Mouse (Mus musculus): ENCODE measurements around the gene Paqr9. TPM values are rescaled to one million over a fixed set of nuclear protein-coding genes. Genes with fewer than 3 reads are reported as not detected.

Gene Paqr9
- polyA plus RNA-seq, 1 experiment, result 58.7 TPM

GRCm38 (mm10) chr9:95533817-95534216, 25.6 kb upstream of the Paqr9 start:
- H3K4me1 ChIP-seq (ENCODE audit: control insufficient read depth, insufficient read depth, low read length), result no peaks in the 10 kb centered on the region
- H3K27ac ChIP-seq (ENCODE audit: control insufficient read depth, insufficient read depth, low read depth, low read length), result no peak overlapping the region
- TF ChIP-seq CTCF (IDR thresholded peaks at IDR 0.05; ENCODE audit: control insufficient read depth, insufficient read depth, insufficient replicate concordance, low read depth, low read length) (no peak), POLR2A (IDR thresholded peaks at IDR 0.05; ENCODE audit: control insufficient read depth, low read depth, low read length) (no peak)
- H3K27me3 ChIP-seq (ENCODE audit: control insufficient read depth, insufficient read depth, low read length), result no peaks in the 10 kb centered on the region
- H3K36me3 ChIP-seq (ENCODE audit: control insufficient read depth, insufficient read depth, low read length), result no peaks in the 10 kb centered on the region
- no peak overlapping the region for H3K4me3 ChIP-seq (ENCODE audit: control insufficient read depth, low read depth, low read length)

GRCm38 (mm10) chr9:95539176-95539800, 20.2 kb upstream of the Paqr9 start:
- Histone ChIP-seq H3K4me1 (ENCODE audit: control insufficient read depth, insufficient read depth, low read length) (no peaks in the 10 kb centered on the region), H3K27me3 (ENCODE audit: control insufficient read depth, insufficient read depth, low read length) (no peaks in the 10 kb centered on the region), H3K27ac (ENCODE audit: control insufficient read depth, insufficient read depth, low read depth, low read length) (no peak overlapping the region), H3K36me3 (ENCODE audit: control insufficient read depth, insufficient read depth, low read length) (no peaks in the 10 kb centered on the region), H3K4me3 (ENCODE audit: control insufficient read depth, low read depth, low read length) (no peak overlapping the region)
- no peak for TF ChIP-seq POLR2A (IDR thresholded peaks at IDR 0.05; ENCODE audit: control insufficient read depth, low read depth, low read length)
- no peak for TF ChIP-seq CTCF (IDR thresholded peaks at IDR 0.05; ENCODE audit: control insufficient read depth, insufficient read depth, insufficient replicate concordance, low read depth, low read length)

- no peak overlapping the region for H3K27ac ChIP-seq (ENCODE audit: control insufficient read depth, insufficient read depth, low read depth, low read length)
- H3K4me1 ChIP-seq (ENCODE audit: control insufficient read depth, insufficient read depth, low read length), result no peaks in the 10 kb centered on the region
- H3K36me3 ChIP-seq (ENCODE audit: control insufficient read depth, insufficient read depth, low read length), result no peaks in the 10 kb centered on the region
- peak; percentile 83; the same call in 1 of the 2 replicates for TF ChIP-seq CTCF (IDR thresholded peaks at IDR 0.05; ENCODE audit: control insufficient read depth, insufficient read depth, insufficient replicate concordance, low read depth, low read length)
- TF ChIP-seq POLR2A (IDR thresholded peaks at IDR 0.05; ENCODE audit: control insufficient read depth, low read depth, low read length), result no peak
- no peak overlapping the region for H3K4me3 ChIP-seq (ENCODE audit: control insufficient read depth, low read depth, low read length)
- no peaks in the 10 kb centered on the region for H3K27me3 ChIP-seq (ENCODE audit: control insufficient read depth, insufficient read depth, low read length)
Measured at GRCm38 (mm10) chr9:95540487-95540886, 19.0 kb upstream of the Paqr9 start.

- Histone ChIP-seq H3K27ac (ENCODE audit: control insufficient read depth, insufficient read depth, low read depth, low read length) (no peak overlapping the region), H3K27me3 (ENCODE audit: control insufficient read depth, insufficient read depth, low read length) (no peaks in the 10 kb centered on the region), H3K4me1 (ENCODE audit: control insufficient read depth, insufficient read depth, low read length) (no peaks in the 10 kb centered on the region), H3K4me3 (ENCODE audit: control insufficient read depth, low read depth, low read length) (no peak overlapping the region), H3K36me3 (ENCODE audit: control insufficient read depth, insufficient read depth, low read length) (no peaks in the 10 kb centered on the region)
- TF ChIP-seq POLR2A (IDR thresholded peaks at IDR 0.05; ENCODE audit: control insufficient read depth, low read depth, low read length), result no peak
- no peak for TF ChIP-seq CTCF (IDR thresholded peaks at IDR 0.05; ENCODE audit: control insufficient read depth, insufficient read depth, insufficient replicate concordance, low read depth, low read length)
Measured at GRCm38 (mm10) chr9:95541208-95541607, 18.2 kb upstream of the Paqr9 start.

DNA sequence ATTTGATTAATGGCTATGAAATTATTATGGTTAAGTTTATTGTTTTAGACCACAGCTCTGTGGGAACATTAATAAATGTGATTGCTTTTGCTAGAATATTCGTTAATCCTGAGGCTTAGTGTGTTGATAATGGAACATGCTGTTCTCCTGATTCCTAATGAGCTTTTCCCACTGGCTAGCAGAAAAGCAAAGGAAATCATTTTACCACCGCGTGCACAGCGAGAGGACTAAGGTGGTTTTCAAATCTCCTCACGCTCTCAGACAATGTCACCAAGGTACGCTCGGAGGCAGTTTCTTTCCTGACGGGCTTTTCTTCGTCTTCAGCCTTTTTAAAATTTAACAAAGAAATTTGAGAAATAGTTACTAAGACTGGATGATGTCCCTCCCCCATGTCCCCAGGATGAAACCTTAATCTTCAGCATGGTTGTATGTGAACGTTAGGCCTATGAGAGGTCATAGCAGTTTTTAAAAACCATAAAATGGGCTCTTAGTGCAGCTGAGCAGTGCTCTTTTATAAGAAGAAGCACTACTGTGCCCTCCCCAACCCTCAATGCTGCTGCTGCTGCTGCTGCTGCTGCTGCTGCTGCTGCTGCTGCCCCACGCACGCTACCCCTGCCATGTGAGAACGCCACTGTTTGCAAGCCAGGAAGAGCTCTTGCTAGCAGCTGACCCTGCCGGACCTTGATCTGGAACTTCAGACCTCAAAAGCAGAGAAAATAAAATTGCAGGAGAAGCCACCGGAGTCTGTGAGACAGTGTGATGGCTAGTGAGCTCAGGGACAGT, 17.6 kb upstream of the Paqr9 start:
- no peaks in the 10 kb centered on the region for H3K4me1 ChIP-seq (ENCODE audit: control insufficient read depth, insufficient read depth, low read length)
- no peak overlapping the region for H3K27ac ChIP-seq (ENCODE audit: control insufficient read depth, insufficient read depth, low read depth, low read length)
- no peaks in the 10 kb centered on the region for H3K27me3 ChIP-seq (ENCODE audit: control insufficient read depth, insufficient read depth, low read length)
- TF ChIP-seq CTCF (IDR thresholded peaks at IDR 0.05; ENCODE audit: control insufficient read depth, insufficient read depth, insufficient replicate concordance, low read depth, low read length) (no peak), POLR2A (IDR thresholded peaks at IDR 0.05; ENCODE audit: control insufficient read depth, low read depth, low read length) (no peak)
- H3K4me3 ChIP-seq (ENCODE audit: control insufficient read depth, low read depth, low read length), result no peak overlapping the region
- H3K36me3 ChIP-seq (ENCODE audit: control insufficient read depth, insufficient read depth, low read length), result no peaks in the 10 kb centered on the region

DNA sequence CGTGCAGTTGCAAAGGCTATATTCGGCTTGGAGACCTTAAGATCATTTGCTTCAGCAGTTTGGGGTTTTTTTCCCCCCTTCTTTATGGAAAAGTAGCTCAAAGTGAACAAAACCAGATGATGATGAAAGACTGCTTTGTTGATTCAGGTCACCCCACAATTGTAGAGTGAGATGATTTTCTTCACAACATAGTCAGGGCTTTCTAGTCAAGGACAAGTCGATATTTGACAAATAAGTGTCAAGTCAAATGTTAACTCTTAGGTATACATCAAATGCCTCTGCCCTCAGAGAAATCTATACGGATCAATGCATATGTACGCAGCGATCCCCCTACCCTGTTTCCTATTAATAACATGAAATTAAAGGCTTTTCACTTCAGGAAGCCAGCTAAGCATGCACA, 17.0 kb upstream of the Paqr9 start:
- no peak overlapping the region for H3K27ac ChIP-seq (ENCODE audit: control insufficient read depth, insufficient read depth, low read depth, low read length)
- no peaks in the 10 kb centered on the region for H3K4me1 ChIP-seq (ENCODE audit: control insufficient read depth, insufficient read depth, low read length)
- H3K36me3 ChIP-seq (ENCODE audit: control insufficient read depth, insufficient read depth, low read length), result no peaks in the 10 kb centered on the region
- no peaks in the 10 kb centered on the region for H3K27me3 ChIP-seq (ENCODE audit: control insufficient read depth, insufficient read depth, low read length)
- peak overlapping the region; percentile 62; the same call in 1 of the 2 replicates for H3K4me3 ChIP-seq (ENCODE audit: control insufficient read depth, low read depth, low read length)
- no peak for TF ChIP-seq CTCF (IDR thresholded peaks at IDR 0.05; ENCODE audit: control insufficient read depth, insufficient read depth, insufficient replicate concordance, low read depth, low read length)
- TF ChIP-seq POLR2A (IDR thresholded peaks at IDR 0.05; ENCODE audit: control insufficient read depth, low read depth, low read length), result no peak

DNA sequence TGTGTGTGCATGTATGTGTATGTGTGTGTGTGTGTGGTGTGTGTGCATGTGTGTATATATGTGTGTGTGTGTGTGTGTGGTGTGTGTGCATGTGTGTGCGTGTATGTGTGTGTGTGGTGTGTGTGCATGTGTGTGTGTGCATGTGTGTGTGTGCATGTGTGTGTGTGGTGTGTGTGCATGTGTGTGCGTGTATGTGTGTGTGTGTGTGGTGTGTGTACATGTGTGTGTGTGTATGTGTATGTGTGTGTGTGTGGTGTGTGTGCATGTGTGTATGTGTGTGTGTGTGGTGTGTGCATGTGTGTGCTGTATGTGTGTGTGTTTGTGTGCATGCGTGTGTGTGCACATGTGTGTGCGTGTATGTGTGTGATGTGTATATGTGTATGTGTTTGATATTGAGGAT, 14.9 kb upstream of the Paqr9 start:
- no peaks in the 10 kb centered on the region for H3K36me3 ChIP-seq (ENCODE audit: control insufficient read depth, insufficient read depth, low read length)
- H3K27me3 ChIP-seq (ENCODE audit: control insufficient read depth, insufficient read depth, low read length), result no peaks in the 10 kb centered on the region
- H3K27ac ChIP-seq (ENCODE audit: control insufficient read depth, insufficient read depth, low read depth, low read length), result no peak overlapping the region
- H3K4me1 ChIP-seq (ENCODE audit: control insufficient read depth, insufficient read depth, low read length), result no peaks in the 10 kb centered on the region
- H3K4me3 ChIP-seq (ENCODE audit: control insufficient read depth, low read depth, low read length), result no peak overlapping the region
- TF ChIP-seq POLR2A (IDR thresholded peaks at IDR 0.05; ENCODE audit: control insufficient read depth, low read depth, low read length) (no peak), CTCF (IDR thresholded peaks at IDR 0.05; ENCODE audit: control insufficient read depth, insufficient read depth, insufficient replicate concordance, low read depth, low read length) (no peak)

Data from testis, adult 2 months (tissue).